Mouse (Mus musculus): ENCODE measurements at regions not wholly inside any gene's neighbourhood (a gene's known extent, or its start where the extent isn't known, plus 50 kb on each side); places are given as distances from the start of the nearest gene placed in this dataset.

GRCm38 (mm10) chr10:37494098-37494497 lies 355.4 kb upstream of the Marcks start:
- DNase-seq (ENCODE audit: low spot score in 2 of 2): no peak
- intact Hi-C loops (cut with DNase I): no loop called here

- DNase-seq (ENCODE audit: low spot score in 2 of 2): peak; percentile 12 to 21
- intact Hi-C loops (cut with DNase I): no loop called here
These were observed 345.7 kb upstream of the Marcks start for GRCm38 (mm10) chr10:37484311-37485023.

GRCm38 (mm10) chr10:37483521-37483920 lies 344.8 kb upstream of the Marcks start:
- intact Hi-C loops (cut with DNase I): no loop called here
- DNase-seq (ENCODE audit: low spot score in 2 of 2): no peak

- no peak for DNase-seq (ENCODE audit: low spot score in 2 of 2)
- intact Hi-C loops (cut with DNase I): no loop called here
These were observed 343.2 kb upstream of the Marcks start for GRCm38 (mm10) chr10:37481879-37482278.

GRCm38 (mm10) chr10:37480331-37480730 lies 341.6 kb upstream of the Marcks start:
- no peak for DNase-seq (ENCODE audit: low spot score in 2 of 2)
- intact Hi-C loops (cut with DNase I): no loop called here

- intact Hi-C loops (cut with DNase I): no loop called here
- no peak for DNase-seq (ENCODE audit: low spot score in 2 of 2)
These were observed 339.4 kb upstream of the Marcks start for GRCm38 (mm10) chr10:37478108-37478507.

GRCm38 (mm10) chr10:37473086-37473485 lies 334.4 kb upstream of the Marcks start:
- intact Hi-C loops (cut with DNase I): no loop called here
- no peak for DNase-seq (ENCODE audit: low spot score in 2 of 2)

GRCm38 (mm10) chr10:37457384-37457783 lies 318.7 kb upstream of the Marcks start:
- intact Hi-C loops (cut with DNase I): no loop called here
- no peak for DNase-seq (ENCODE audit: low spot score in 2 of 2)

- intact Hi-C loops (cut with DNase I): no loop called here
- DNase-seq (ENCODE audit: low spot score in 2 of 2): no peak
These were observed 311.2 kb upstream of the Marcks start for GRCm38 (mm10) chr10:37449894-37450293.

- intact Hi-C loops (cut with DNase I): no loop called here
- DNase-seq (ENCODE audit: low spot score in 2 of 2): no peak
These were observed 308.8 kb upstream of the Marcks start for GRCm38 (mm10) chr10:37447333-37448204.

GRCm38 (mm10) chr10:37439863-37440613 lies 301.3 kb upstream of the Marcks start:
- intact Hi-C loops (cut with DNase I): no loop called here
- no peak for DNase-seq (ENCODE audit: low spot score in 2 of 2)

- intact Hi-C loops (cut with DNase I): no loop called here
These were observed 299.6 kb upstream of the Marcks start for GRCm38 (mm10) chr10:37438312-37438711.

GRCm38 (mm10) chr10:37436849-37437248 lies 298.1 kb upstream of the Marcks start:
- intact Hi-C loops (cut with DNase I): no loop called here
- DNase-seq (ENCODE audit: low spot score in 2 of 2): no peak

More at GRCm38 (mm10) chr10:37438312-37438711, 299.6 kb upstream of the Marcks start:
- DNase-seq (ENCODE audit: low spot score in 2 of 2): no peak

GRCm38 (mm10) chr10:37434229-37434628 lies 295.5 kb upstream of the Marcks start:
- intact Hi-C loops (cut with DNase I): no loop called here

GRCm38 (mm10) chr10:37423047-37423446 lies 284.3 kb upstream of the Marcks start:
- DNase-seq (ENCODE audit: low spot score in 2 of 2): no peak
- intact Hi-C loops (cut with DNase I): no loop called here

More at GRCm38 (mm10) chr10:37434229-37434628, 295.5 kb upstream of the Marcks start:
- no peak for DNase-seq (ENCODE audit: low spot score in 2 of 2)

GRCm38 (mm10) chr10:37422612-37423011 lies 283.9 kb upstream of the Marcks start:
- intact Hi-C loops (cut with DNase I): no loop called here
- DNase-seq (ENCODE audit: low spot score in 2 of 2): no peak

- no peak for DNase-seq (ENCODE audit: low spot score in 2 of 2)
- intact Hi-C loops (cut with DNase I): no loop called here
These were observed 277.6 kb upstream of the Marcks start for GRCm38 (mm10) chr10:37416321-37416720.

- no peak for DNase-seq (ENCODE audit: low spot score in 2 of 2)
- intact Hi-C loops (cut with DNase I): no loop called here
These were observed 273.7 kb upstream of the Marcks start for GRCm38 (mm10) chr10:37412401-37412800.

GRCm38 (mm10) chr10:37409749-37410148 lies 271.0 kb upstream of the Marcks start:
- intact Hi-C loops (cut with DNase I): no loop called here
- no peak for DNase-seq (ENCODE audit: low spot score in 2 of 2)

GRCm38 (mm10) chr10:37407487-37407886 lies 268.8 kb upstream of the Marcks start:
- DNase-seq (ENCODE audit: low spot score in 2 of 2): no peak
- intact Hi-C loops (cut with DNase I): no loop called here
